Mouse (Mus musculus): ENCODE data around the gene Mapk9. TPM values are rescaled to one million over a fixed set of nuclear protein-coding genes. Genes with fewer than 3 reads are reported as not detected.

The Mapk9 gene
- total RNA-seq, 1 experiment = 27.8 TPM

- in situ Hi-C loops (cut with MboI; ENCODE audit: low sequenced_read_pairs in 2 of 2, unreplicated experiment in 2 of 2) = no loop called here
Observed at GRCm38 (mm10) chr11:49822337-49822736, 24.2 kb upstream of the Mapk9 start.

GRCm38 (mm10) chr11:49824896-49825295, 21.7 kb upstream of the Mapk9 start:
- in situ Hi-C loops (cut with MboI; ENCODE audit: low sequenced_read_pairs in 2 of 2, unreplicated experiment in 2 of 2) = no loop called here
- no peak overlapping the region for H3K9ac ChIP-seq (ENCODE audit: insufficient read depth, low read depth, low read length, poor library complexity, severe bottlenecking)
- no peak overlapping the region for H3K27ac ChIP-seq (ENCODE audit: insufficient read depth, low read depth, low read length, poor library complexity, severe bottlenecking)
- no peak for DNase-seq (ENCODE audit: low read depth, low spot score)
- peaks cover 0 to 3% of the 10 kb centered on the region in 2 experiments; a peak in 1 of 4 replicates for H3K4me1 ChIP-seq (ENCODE audit: control insufficient read depth in 2 of 2, insufficient read depth in 2 of 2, low read length in 2 of 2, poor library complexity in 1 of 2)
- TF ChIP-seq CHD2 (IDR thresholded peaks at IDR 0.05; ENCODE audit: low read depth, low read length) (no peak), MAFK (IDR thresholded peaks at IDR 0.05; ENCODE audit: insufficient read depth, low read depth, low read length) (no peak), ZNF384 (IDR thresholded peaks at IDR 0.05; ENCODE audit: low read depth, low read length) (no peak), ZC3H11A (IDR thresholded peaks at IDR 0.05; ENCODE audit: borderline replicate concordance, low read depth, low read length) (no peak), HCFC1 (IDR thresholded peaks at IDR 0.05; ENCODE audit: borderline replicate concordance, insufficient read depth, low read length) (no peak)
- H3K9me3 ChIP-seq (ENCODE audit: control insufficient read depth, insufficient read depth, low read depth, low read length) = no peaks in the 10 kb centered on the region
- H3K36me3 ChIP-seq (ENCODE audit: control insufficient read depth, insufficient read depth, low read length, poor library complexity, severe bottlenecking) = peaks cover 42% of the 10 kb centered on the region
- H3K4me3 ChIP-seq (ENCODE audit: insufficient read depth in 1 of 2, low read depth in 1 of 2, low read length in 2 of 2, poor library complexity in 1 of 2, severe bottlenecking in 1 of 2) = no peak overlapping the region

More at GRCm38 (mm10) chr11:49822337-49822736, 24.2 kb upstream of the Mapk9 start:
- TF ChIP-seq HCFC1 (IDR thresholded peaks at IDR 0.05; ENCODE audit: borderline replicate concordance, insufficient read depth, low read length) = no peak
- TF ChIP-seq ZC3H11A (IDR thresholded peaks at IDR 0.05; ENCODE audit: borderline replicate concordance, low read depth, low read length) = no peak
- TF ChIP-seq ZNF384 (IDR thresholded peaks at IDR 0.05; ENCODE audit: low read depth, low read length) = no peak
- no peak for TF ChIP-seq MAFK (IDR thresholded peaks at IDR 0.05; ENCODE audit: insufficient read depth, low read depth, low read length)
- TF ChIP-seq CHD2 (IDR thresholded peaks at IDR 0.05; ENCODE audit: low read depth, low read length) = no peak
- Histone ChIP-seq H3K9ac (ENCODE audit: insufficient read depth, low read depth, low read length, poor library complexity, severe bottlenecking) (no peak overlapping the region), H3K36me3 (ENCODE audit: control insufficient read depth, insufficient read depth, low read length, poor library complexity, severe bottlenecking) (peaks cover 45% of the 10 kb centered on the region), H3K4me3 (ENCODE audit: insufficient read depth in 1 of 2, low read depth in 1 of 2, low read length in 2 of 2, poor library complexity in 1 of 2, severe bottlenecking in 1 of 2) (no peak overlapping the region), H3K4me1 (ENCODE audit: control insufficient read depth in 2 of 2, insufficient read depth in 2 of 2, low read length in 2 of 2, poor library complexity in 1 of 2) (peaks cover 0 to 4% of the 10 kb centered on the region in 2 experiments; a peak in 1 of 4 replicates), H3K9me3 (ENCODE audit: control insufficient read depth, insufficient read depth, low read depth, low read length) (no peaks in the 10 kb centered on the region), H3K27ac (ENCODE audit: insufficient read depth, low read depth, low read length, poor library complexity, severe bottlenecking) (no peak overlapping the region)
- no peak for DNase-seq (ENCODE audit: low read depth, low spot score)

- H3K9ac ChIP-seq (ENCODE audit: insufficient read depth, low read depth, low read length, poor library complexity, severe bottlenecking) = no peak overlapping the region
- no peak overlapping the region for H3K27ac ChIP-seq (ENCODE audit: insufficient read depth, low read depth, low read length, poor library complexity, severe bottlenecking)
- in situ Hi-C loops (cut with MboI; ENCODE audit: low sequenced_read_pairs in 2 of 2, unreplicated experiment in 2 of 2) = no loop called here
- DNase-seq (ENCODE audit: low read depth, low spot score) = no peak
- TF ChIP-seq CHD2 (IDR thresholded peaks at IDR 0.05; ENCODE audit: low read depth, low read length) (no peak), HCFC1 (IDR thresholded peaks at IDR 0.05; ENCODE audit: borderline replicate concordance, insufficient read depth, low read length) (no peak), MAFK (IDR thresholded peaks at IDR 0.05; ENCODE audit: insufficient read depth, low read depth, low read length) (no peak), ZC3H11A (IDR thresholded peaks at IDR 0.05; ENCODE audit: borderline replicate concordance, low read depth, low read length) (no peak), ZNF384 (IDR thresholded peaks at IDR 0.05; ENCODE audit: low read depth, low read length) (no peak)
- H3K9me3 ChIP-seq (ENCODE audit: control insufficient read depth, insufficient read depth, low read depth, low read length) = no peaks in the 10 kb centered on the region
- no peaks in the 10 kb centered on the region for H3K4me1 ChIP-seq (ENCODE audit: control insufficient read depth in 2 of 2, insufficient read depth in 2 of 2, low read length in 2 of 2, poor library complexity in 1 of 2)
- peaks cover 55% of the 10 kb centered on the region for H3K36me3 ChIP-seq (ENCODE audit: control insufficient read depth, insufficient read depth, low read length, poor library complexity, severe bottlenecking)
- H3K4me3 ChIP-seq (ENCODE audit: insufficient read depth in 1 of 2, low read depth in 1 of 2, low read length in 2 of 2, poor library complexity in 1 of 2, severe bottlenecking in 1 of 2) = no peak overlapping the region
Observed at GRCm38 (mm10) chr11:49827243-49827642, 19.3 kb upstream of the Mapk9 start.

GRCm38 (mm10) chr11:49829176-49829745, 17.3 kb upstream of the Mapk9 start:
- Histone ChIP-seq H3K9me3 (ENCODE audit: control insufficient read depth, insufficient read depth, low read depth, low read length) (no peaks in the 10 kb centered on the region), H3K27ac (ENCODE audit: insufficient read depth, low read depth, low read length, poor library complexity, severe bottlenecking) (no peak overlapping the region), H3K36me3 (ENCODE audit: control insufficient read depth, insufficient read depth, low read length, poor library complexity, severe bottlenecking) (peaks cover 56% of the 10 kb centered on the region), H3K9ac (ENCODE audit: insufficient read depth, low read depth, low read length, poor library complexity, severe bottlenecking) (no peak overlapping the region), H3K4me1 (ENCODE audit: control insufficient read depth in 2 of 2, insufficient read depth in 2 of 2, low read length in 2 of 2, poor library complexity in 1 of 2) (no peaks in the 10 kb centered on the region), H3K4me3 (ENCODE audit: insufficient read depth in 1 of 2, low read depth in 1 of 2, low read length in 2 of 2, poor library complexity in 1 of 2, severe bottlenecking in 1 of 2) (no peak overlapping the region)
- DNase-seq (ENCODE audit: low read depth, low spot score) = no peak
- TF ChIP-seq ZNF384 (IDR thresholded peaks at IDR 0.05; ENCODE audit: low read depth, low read length) (no peak), MAFK (IDR thresholded peaks at IDR 0.05; ENCODE audit: insufficient read depth, low read depth, low read length) (no peak), ZC3H11A (IDR thresholded peaks at IDR 0.05; ENCODE audit: borderline replicate concordance, low read depth, low read length) (no peak), CHD2 (IDR thresholded peaks at IDR 0.05; ENCODE audit: low read depth, low read length) (no peak), HCFC1 (IDR thresholded peaks at IDR 0.05; ENCODE audit: borderline replicate concordance, insufficient read depth, low read length) (no peak)
- in situ Hi-C loops (cut with MboI; ENCODE audit: low sequenced_read_pairs in 2 of 2, unreplicated experiment in 2 of 2) = no loop called here
